Mouse (Mus musculus) midbrain, embryonic 12.5 days (tissue): Measurements from ENCODE around the gene Gm21977. TPM values are rescaled to one million over a fixed set of nuclear protein-coding genes. Genes with fewer than 3 reads are reported as not detected.
"Not testable (repeated sequence)": the region's sequence is repeated elsewhere in the genome, so short reads cannot be mapped to it uniquely, and the experiment has no call there.

Source experiments
- ATAC-seq: fragments of 200-750 bp; cut with Nextera tagmentation; 2 replicates; pipeline ENCODE4 v1.8.0; 2017; ENCODE audit warnings: low read depth, moderate TSS enrichment, moderate library complexity; ENCODE audit not compliant: low FRiP score
- H3K27ac ChIP-seq: fragments of 300-500 bp; sonication (generic); replicated peaks from 2 replicates; pipeline ENCODE4 v1.5.1; 2016; ENCODE audit warnings: mild to moderate bottlenecking
- H3K27me3 ChIP-seq: fragments of 300-500 bp; sonication (generic); 2 replicates; pipeline ENCODE4 v1.6.1; 2016; ENCODE audit warnings: mild to moderate bottlenecking
- H3K36me3 ChIP-seq: fragments of 300-500 bp; sonication (generic); 2 replicates; pipeline ENCODE4 v1.6.1; 2016
- H3K4me1 ChIP-seq: fragments of 300-500 bp; sonication (generic); 2 replicates; pipeline ENCODE4 v1.6.1; 2016
- H3K4me2 ChIP-seq: fragments of 300-500 bp; sonication (generic); replicated peaks from 2 replicates; pipeline ENCODE4 v1.6.1; 2016; ENCODE audit warnings: mild to moderate bottlenecking, moderate library complexity
- H3K4me3 ChIP-seq: fragments of 300-500 bp; sonication (generic); 2 replicates; pipeline ENCODE4 v1.5.1; 2016; ENCODE audit warnings: mild to moderate bottlenecking
- H3K9ac ChIP-seq: fragments of 300-500 bp; sonication (generic); replicated peaks from 2 replicates; pipeline ENCODE4 v1.6.1; 2016; ENCODE audit warnings: mild to moderate bottlenecking, moderate library complexity
- H3K9me3 ChIP-seq: fragments of 300-500 bp; sonication (generic); 2 replicates; pipeline ENCODE4 v1.6.1; 2016; ENCODE audit warnings: mild to moderate bottlenecking
- WGBS: fragments of 180-500 bp; shearing (Covaris S2); methylation state at CpG from one replicate; pipeline ENCODE4 v1.1.7; 2016; 5-methylcytosine and 5-hydroxymethylcytosine counted together
- polyA plus RNA-seq: library from polyadenylated mRNA; unstranded; fragments of >200 nt; fragmentation: Nextera tagmentation; extraction: Ambion mirVana; gene quantifications from 2 replicates; pipeline ENCODE4 v1.2.1, GENCODE M21; 2016

Gene Gm21977
- not detected in 2 replicates for polyA plus RNA-seq

DNA sequence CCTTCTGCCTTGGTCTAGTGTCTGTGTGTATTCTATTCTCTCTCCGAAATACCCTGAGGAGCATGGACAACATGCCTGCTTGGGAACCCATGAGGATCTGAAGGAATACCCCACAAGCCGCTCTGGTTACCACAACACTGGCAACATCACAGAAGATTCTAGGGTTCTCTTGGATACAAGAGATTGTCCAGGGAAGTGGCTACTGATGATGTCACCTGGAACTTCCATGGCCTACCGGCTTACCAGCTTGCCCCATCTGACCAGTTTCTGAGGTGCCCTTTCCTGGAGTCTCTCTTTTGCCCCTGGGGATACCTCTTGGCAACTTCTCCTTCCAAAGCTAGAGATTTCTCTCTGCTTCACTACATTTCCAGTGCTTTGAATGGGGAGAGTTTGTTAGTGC, at the start of gene Gm21977:
Gene Gm21977, minus strand, starts transcription at position 101 of the 400 bp plus-strand sequence.
- not testable (repeated sequence) for H3K36me3 ChIP-seq, H3K9me3 ChIP-seq, H3K4me3 ChIP-seq, ATAC-seq, H3K9ac ChIP-seq, H3K27me3 ChIP-seq, H3K4me2 ChIP-seq, H3K27ac ChIP-seq, H3K4me1 ChIP-seq
- no CpG with 5 or more reads among the region's 3 CpGs for WGBS

Other genes with a start within 250 kb of the Gm21977 start
- not detected in 2 replicates for gene Gm3633, start 211.6 kb downstream of the Gm21977 start, polyA plus RNA-seq
- not detected in 2 replicates for gene Gm10378, start 197.5 kb downstream of the Gm21977 start, polyA plus RNA-seq
- not detected in 2 replicates for gene Gm3015, start 84.7 kb downstream of the Gm21977 start, polyA plus RNA-seq
- not detected in 2 replicates for gene Gm10377, start 55.5 kb downstream of the Gm21977 start, polyA plus RNA-seq
- gene Gm8082, start 140.1 kb upstream of the Gm21977 start, polyA plus RNA-seq, result not detected in 2 replicates
- not detected in 2 replicates for gene Gm10376, start 162.2 kb upstream of the Gm21977 start, polyA plus RNA-seq
- gene Gm8094, start 223.2 kb upstream of the Gm21977 start, polyA plus RNA-seq, result not detected in 2 replicates
- gene Gm8104, start 247.1 kb upstream of the Gm21977 start, polyA plus RNA-seq, result not detected in 2 replicates